Mouse (Mus musculus) embryonic fibroblast, embryonic 13.5 days (primary cell): ENCODE measurements at regions not wholly inside any gene's neighbourhood (a gene's known extent, or its start where the extent isn't known, plus 50 kb on each side); places are given as distances from the start of the nearest gene placed in this dataset.

Source experiments
- CTCF ChIP-seq: IDR thresholded peaks from 2 replicates; pipeline ENCODE4 v1.5.1; 2011; ENCODE audit warnings: mild to moderate bottlenecking, control low read depth, low read length, moderate library complexity, borderline replicate concordance; ENCODE audit not compliant: insufficient read depth
- POLR2A ChIP-seq: IDR thresholded peaks from 2 replicates; pipeline ENCODE4 v1.6.1; 2011; ENCODE audit warnings: low read depth, mild to moderate bottlenecking, control low read depth, low read length, moderate library complexity

- TF ChIP-seq CTCF (no peak), POLR2A (no peak)
These were observed 341.8 kb upstream of the Hand2 start for GRCm38 (mm10) chr8:56978994-56979393.
